Mouse (Mus musculus): ENCODE data around the gene Bach2. TPM values are rescaled to one million over a fixed set of nuclear protein-coding genes. Genes with fewer than 3 reads are reported as not detected.

Gene Bach2
- polyA plus RNA-seq, 1 experiment, result 0.11 TPM

GRCm38 (mm10) chr4:32506306-32506808 is 267.8 kb downstream of the Bach2 start:
- Histone ChIP-seq H3K27me3 (ENCODE audit: control insufficient read depth, insufficient read depth, insufficient read length) (no peaks in the 10 kb centered on the region), H3K4me3 (ENCODE audit: insufficient read depth, poor library complexity, severe bottlenecking) (no peak overlapping the region), H3ac (ENCODE audit: control insufficient read depth, insufficient read length, low read depth) (no peak overlapping the region), H3K79me3 (ENCODE audit: low read depth) (no peaks in the 10 kb centered on the region), H3K79me2 (ENCODE audit: control insufficient read depth, insufficient read depth) (no peaks in the 10 kb centered on the region), H3K36me3 (ENCODE audit: control insufficient read depth, insufficient read depth) (no peaks in the 10 kb centered on the region)
- TF ChIP-seq FOSL1 (IDR thresholded peaks at IDR 0.05; ENCODE audit: insufficient read depth, low read length, poor library complexity, severe bottlenecking) (no peak), CTCF (IDR thresholded peaks at IDR 0.05; ENCODE audit: control insufficient read depth, insufficient read depth, insufficient read length) (no peak), USF1 (IDR thresholded peaks at IDR 0.05; ENCODE audit: low read depth) (no peak), MAX (IDR thresholded peaks at IDR 0.05) (no peak), MYOG (IDR thresholded peaks at IDR 0.05; ENCODE audit: control insufficient read depth, extremely low read depth, insufficient read length) (no peak), MYOD1 (IDR thresholded peaks at IDR 0.05; ENCODE audit: control insufficient read depth, insufficient read length, low read depth) (no peak), CEBPB (IDR thresholded peaks at IDR 0.05; ENCODE audit: low read depth) (no peak)

DNA sequence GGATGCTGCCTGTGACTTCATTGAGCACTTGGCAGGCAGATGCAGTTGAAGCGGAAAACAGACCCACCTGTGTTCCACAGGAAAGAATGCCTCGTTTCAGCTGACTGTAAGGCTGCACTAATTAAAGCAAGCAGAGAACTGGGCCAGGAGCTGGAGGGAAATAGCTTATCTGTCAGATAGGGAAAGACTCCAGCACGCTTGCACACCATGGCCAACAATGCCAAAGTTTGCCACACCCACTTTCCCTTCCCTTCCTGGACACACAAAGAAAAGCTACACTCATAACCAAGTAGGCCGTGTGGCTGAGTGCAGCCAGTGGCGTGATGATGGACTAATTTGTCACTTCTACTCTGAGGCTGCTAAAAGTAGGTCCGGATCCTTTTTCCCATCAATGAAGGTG is 268.4 kb downstream of the Bach2 start:
- Histone ChIP-seq H3K4me3 (ENCODE audit: insufficient read depth, poor library complexity, severe bottlenecking) (no peak overlapping the region), H3K79me3 (ENCODE audit: low read depth) (no peaks in the 10 kb centered on the region), H3K79me2 (ENCODE audit: control insufficient read depth, insufficient read depth) (no peaks in the 10 kb centered on the region), H3K27me3 (ENCODE audit: control insufficient read depth, insufficient read depth, insufficient read length) (no peaks in the 10 kb centered on the region), H3K36me3 (ENCODE audit: control insufficient read depth, insufficient read depth) (no peaks in the 10 kb centered on the region), H3ac (ENCODE audit: control insufficient read depth, insufficient read length, low read depth) (no peak overlapping the region)
- no peak for TF ChIP-seq CEBPB (IDR thresholded peaks at IDR 0.05; ENCODE audit: low read depth)
- no peak for TF ChIP-seq MAX (IDR thresholded peaks at IDR 0.05)
- TF ChIP-seq FOSL1 (IDR thresholded peaks at IDR 0.05; ENCODE audit: insufficient read depth, low read length, poor library complexity, severe bottlenecking), result no peak
- TF ChIP-seq USF1 (IDR thresholded peaks at IDR 0.05; ENCODE audit: low read depth), result no peak
- no peak for TF ChIP-seq CTCF (IDR thresholded peaks at IDR 0.05; ENCODE audit: control insufficient read depth, insufficient read depth, insufficient read length)
- TF ChIP-seq MYOD1 (IDR thresholded peaks at IDR 0.05; ENCODE audit: control insufficient read depth, insufficient read length, low read depth), result no peak
- TF ChIP-seq MYOG (IDR thresholded peaks at IDR 0.05; ENCODE audit: control insufficient read depth, extremely low read depth, insufficient read length), result no peak

DNA sequence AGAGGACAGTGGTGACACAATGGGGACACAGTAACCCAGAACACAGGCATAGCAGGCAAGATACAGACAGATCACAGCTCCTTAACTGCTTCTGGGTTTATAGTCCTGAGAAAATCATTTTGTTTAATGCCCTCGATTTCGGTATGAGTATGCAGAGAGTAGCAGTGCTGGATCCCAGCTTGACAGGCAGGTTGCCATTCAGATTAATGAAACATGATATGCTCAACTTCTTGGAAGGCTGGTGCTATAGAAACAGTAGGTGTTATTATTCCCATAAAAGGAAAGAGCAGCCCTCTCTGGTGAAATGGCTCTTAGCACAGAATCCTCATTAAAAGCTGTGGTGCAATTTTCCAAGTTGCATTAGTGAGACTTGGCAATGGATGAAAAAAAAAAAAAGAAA is 270.0 kb downstream of the Bach2 start:
- Histone ChIP-seq H3K4me3 (ENCODE audit: insufficient read depth, poor library complexity, severe bottlenecking) (no peak overlapping the region), H3K36me3 (ENCODE audit: control insufficient read depth, insufficient read depth) (no peaks in the 10 kb centered on the region), H3K27me3 (ENCODE audit: control insufficient read depth, insufficient read depth, insufficient read length) (no peaks in the 10 kb centered on the region)

GRCm38 (mm10) chr4:32508996-32509395 is 270.4 kb downstream of the Bach2 start:
- no peak for TF ChIP-seq MYOG (IDR thresholded peaks at IDR 0.05; ENCODE audit: control insufficient read depth, extremely low read depth, insufficient read length)
- TF ChIP-seq USF1 (IDR thresholded peaks at IDR 0.05; ENCODE audit: low read depth), result no peak
- TF ChIP-seq CTCF (IDR thresholded peaks at IDR 0.05; ENCODE audit: control insufficient read depth, insufficient read depth, insufficient read length), result no peak
- no peak for TF ChIP-seq FOSL1 (IDR thresholded peaks at IDR 0.05; ENCODE audit: insufficient read depth, low read length, poor library complexity, severe bottlenecking)
- TF ChIP-seq MAX (IDR thresholded peaks at IDR 0.05), result no peak
- no peak for TF ChIP-seq CEBPB (IDR thresholded peaks at IDR 0.05; ENCODE audit: low read depth)
- no peak for TF ChIP-seq MYOD1 (IDR thresholded peaks at IDR 0.05; ENCODE audit: control insufficient read depth, insufficient read length, low read depth)
- Histone ChIP-seq H3K79me2 (ENCODE audit: control insufficient read depth, insufficient read depth) (no peaks in the 10 kb centered on the region), H3ac (ENCODE audit: control insufficient read depth, insufficient read length, low read depth) (no peak overlapping the region), H3K79me3 (ENCODE audit: low read depth) (no peaks in the 10 kb centered on the region), H3K27me3 (ENCODE audit: control insufficient read depth, insufficient read depth, insufficient read length) (no peaks in the 10 kb centered on the region), H3K36me3 (ENCODE audit: control insufficient read depth, insufficient read depth) (no peaks in the 10 kb centered on the region), H3K4me3 (ENCODE audit: insufficient read depth, poor library complexity, severe bottlenecking) (no peak overlapping the region)

More for the DNA sequence above, 270.0 kb downstream of the Bach2 start:
- Histone ChIP-seq H3K79me3 (ENCODE audit: low read depth) (no peaks in the 10 kb centered on the region), H3ac (ENCODE audit: control insufficient read depth, insufficient read length, low read depth) (no peak overlapping the region), H3K79me2 (ENCODE audit: control insufficient read depth, insufficient read depth) (no peaks in the 10 kb centered on the region)
- no peak for TF ChIP-seq MYOG (IDR thresholded peaks at IDR 0.05; ENCODE audit: control insufficient read depth, extremely low read depth, insufficient read length)
- TF ChIP-seq CTCF (IDR thresholded peaks at IDR 0.05; ENCODE audit: control insufficient read depth, insufficient read depth, insufficient read length), result no peak
- no peak for TF ChIP-seq CEBPB (IDR thresholded peaks at IDR 0.05; ENCODE audit: low read depth)
- TF ChIP-seq USF1 (IDR thresholded peaks at IDR 0.05; ENCODE audit: low read depth), result no peak
- TF ChIP-seq MAX (IDR thresholded peaks at IDR 0.05), result no peak
- TF ChIP-seq MYOD1 (IDR thresholded peaks at IDR 0.05; ENCODE audit: control insufficient read depth, insufficient read length, low read depth), result no peak
- TF ChIP-seq FOSL1 (IDR thresholded peaks at IDR 0.05; ENCODE audit: insufficient read depth, low read length, poor library complexity, severe bottlenecking), result no peak

DNA sequence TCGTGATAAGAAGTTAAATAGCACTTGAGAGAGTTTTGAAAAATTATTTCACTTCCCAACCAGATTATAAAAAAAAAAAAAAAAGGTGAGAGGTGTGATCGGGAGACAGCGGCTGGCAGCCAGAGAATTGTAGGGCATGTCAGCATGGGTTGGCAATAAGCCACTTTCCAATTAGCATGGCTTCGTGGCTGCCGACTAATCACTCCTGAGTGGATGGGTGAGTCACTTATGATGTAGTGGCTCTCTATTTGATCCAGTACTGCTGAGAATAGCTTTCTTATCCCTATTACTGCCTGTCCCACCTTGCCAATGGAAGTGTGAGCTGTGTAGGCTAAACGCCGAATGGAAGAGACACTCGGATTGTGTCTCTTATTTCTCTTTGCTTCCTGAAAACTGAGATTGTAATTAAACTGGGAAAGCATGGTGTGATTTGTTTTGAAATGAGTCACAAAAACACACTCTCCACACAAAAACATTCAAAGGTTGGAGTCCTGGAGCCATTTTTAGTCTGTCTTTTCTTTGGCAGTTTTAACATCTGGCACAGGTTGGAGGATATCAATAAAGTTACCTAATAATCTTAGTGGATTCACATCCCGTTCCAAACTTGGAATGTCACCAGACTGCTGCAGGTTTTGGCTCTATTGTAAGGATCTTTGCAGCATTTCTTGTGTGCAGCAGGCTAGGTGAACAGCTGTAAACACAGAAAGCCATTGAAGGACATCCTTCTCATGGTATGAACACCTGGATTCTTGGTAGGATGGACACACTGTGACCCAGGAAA is 271.4 kb downstream of the Bach2 start:
- Histone ChIP-seq H3K27me3 (ENCODE audit: control insufficient read depth, insufficient read depth, insufficient read length) (no peaks in the 10 kb centered on the region), H3K36me3 (ENCODE audit: control insufficient read depth, insufficient read depth) (no peaks in the 10 kb centered on the region), H3K79me3 (ENCODE audit: low read depth) (no peaks in the 10 kb centered on the region), H3K79me2 (ENCODE audit: control insufficient read depth, insufficient read depth) (no peaks in the 10 kb centered on the region), H3ac (ENCODE audit: control insufficient read depth, insufficient read length, low read depth) (no peak overlapping the region), H3K4me3 (ENCODE audit: insufficient read depth, poor library complexity, severe bottlenecking) (no peak overlapping the region)
- TF ChIP-seq CEBPB (IDR thresholded peaks at IDR 0.05; ENCODE audit: low read depth) (no peak), USF1 (IDR thresholded peaks at IDR 0.05; ENCODE audit: low read depth) (no peak), MAX (IDR thresholded peaks at IDR 0.05) (no peak), MYOD1 (IDR thresholded peaks at IDR 0.05; ENCODE audit: control insufficient read depth, insufficient read length, low read depth) (no peak), MYOG (IDR thresholded peaks at IDR 0.05; ENCODE audit: control insufficient read depth, extremely low read depth, insufficient read length) (no peak), FOSL1 (IDR thresholded peaks at IDR 0.05; ENCODE audit: insufficient read depth, low read length, poor library complexity, severe bottlenecking) (no peak), CTCF (IDR thresholded peaks at IDR 0.05; ENCODE audit: control insufficient read depth, insufficient read depth, insufficient read length) (no peak)

All from C2C12 (cell line).